Mouse (Mus musculus) heart, embryonic 14.5 days (tissue): ENCODE measurements around the gene Gm8113. TPM values are rescaled to one million over a fixed set of nuclear protein-coding genes. Genes with fewer than 3 reads are reported as not detected.

ENCODE experiments used
- polyA plus RNA-seq: library from polyadenylated mRNA; unstranded; fragments of >200 nt; fragmentation: Nextera tagmentation; extraction: Ambion mirVana; gene quantifications from 2 replicates; pipeline ENCODE4 v1.2.1, GENCODE M21; 2014

Gm8113 gene
- polyA plus RNA-seq, 1 experiment from 2014 or later = 37.9 TPM

Other genes with a start within 250 kb of the Gm8113 start
- gene Gm8165, start 248.2 kb upstream of the Gm8113 start, polyA plus RNA-seq = not detected in 2 replicates
- 0.88 and 1.1 TPM in 2 replicates for gene Gm7324, start 227.6 kb upstream of the Gm8113 start, polyA plus RNA-seq
- not detected in 2 replicates for gene Gm16506, start 197.9 kb upstream of the Gm8113 start, polyA plus RNA-seq
- gene Gm6526, start 177.5 kb upstream of the Gm8113 start, polyA plus RNA-seq = not detected in 2 replicates
- not detected in 2 replicates for gene Gm8180, start 140.6 kb upstream of the Gm8113 start, polyA plus RNA-seq
- not detected in 2 replicates for gene Ear1, start 49.9 kb upstream of the Gm8113 start, polyA plus RNA-seq
- gene Ear10, start 1.8 kb upstream of the Gm8113 start, polyA plus RNA-seq = not detected in 2 replicates
- not detected in 2 replicates for gene Ang5, start 31.7 kb downstream of the Gm8113 start, polyA plus RNA-seq
- not detected in 2 replicates for gene Ang6, start 76.9 kb downstream of the Gm8113 start, polyA plus RNA-seq
- not detected in 2 replicates for gene Ear2, start 177.3 kb downstream of the Gm8113 start, polyA plus RNA-seq
- gene Gm3327, start 198.5 kb downstream of the Gm8113 start, polyA plus RNA-seq = not detected in 2 replicates